Mouse (Mus musculus): ENCODE data around the gene Clip1. TPM values are rescaled to one million over a fixed set of nuclear protein-coding genes. Genes with fewer than 3 reads are reported as not detected.

The Clip1 gene
- polyA plus RNA-seq, 1 experiment from 2014 or later = 41.4 TPM

Other genes starting within 250 kb of the Clip1 start
- gene Lrrc43, start 195.3 kb downstream of the Clip1 start, polyA plus RNA-seq (2015; fragmentation: Nextera tagmentation; extraction: Ambion mirVana) = 0.06 TPM in 1 of 2 replicates, not detected in the other
- gene Il31, start 195.1 kb downstream of the Clip1 start, polyA plus RNA-seq (2015; fragmentation: Nextera tagmentation; extraction: Ambion mirVana) = not detected in 2 replicates
- gene B3gnt4, start 174.2 kb downstream of the Clip1 start, polyA plus RNA-seq (2015; fragmentation: Nextera tagmentation; extraction: Ambion mirVana) = 0.45 and 0.51 TPM in 2 replicates
- 100 and 103 TPM in 2 replicates for gene Diablo, start 160.4 kb downstream of the Clip1 start, polyA plus RNA-seq (2015; fragmentation: Nextera tagmentation; extraction: Ambion mirVana)
- 7.5 and 8.2 TPM in 2 replicates for gene Gm49027, start 159.1 kb downstream of the Clip1 start, polyA plus RNA-seq (2015; fragmentation: Nextera tagmentation; extraction: Ambion mirVana)
- 22.7 and 23.3 TPM in 2 replicates for gene Vps33a, start 111.6 kb downstream of the Clip1 start, polyA plus RNA-seq (2015; fragmentation: Nextera tagmentation; extraction: Ambion mirVana)
- gene Zcchc8, start 36.5 kb upstream of the Clip1 start, polyA plus RNA-seq (2015; fragmentation: Nextera tagmentation; extraction: Ambion mirVana) = 65.8 and 73.7 TPM in 2 replicates
- 111 and 117 TPM in 2 replicates for gene Rsrc2, start 64.8 kb upstream of the Clip1 start, polyA plus RNA-seq (2015; fragmentation: Nextera tagmentation; extraction: Ambion mirVana)
- 22.7 and 24.9 TPM in 2 replicates for gene Kntc1, start 65.1 kb upstream of the Clip1 start, polyA plus RNA-seq (2015; fragmentation: Nextera tagmentation; extraction: Ambion mirVana)
- gene Hcar2, start 180.9 kb upstream of the Clip1 start, polyA plus RNA-seq (2015; fragmentation: Nextera tagmentation; extraction: Ambion mirVana) = 1.9 and 4.4 TPM in 2 replicates
- 3.8 and 4.6 TPM in 2 replicates for gene Hcar1, start 195.4 kb upstream of the Clip1 start, polyA plus RNA-seq (2015; fragmentation: Nextera tagmentation; extraction: Ambion mirVana)
- 127 and 129 TPM in 2 replicates for gene Denr, start 222.6 kb upstream of the Clip1 start, polyA plus RNA-seq (2015; fragmentation: Nextera tagmentation; extraction: Ambion mirVana)
- gene Gm43518, start 242.8 kb upstream of the Clip1 start, polyA plus RNA-seq (2015; fragmentation: Nextera tagmentation; extraction: Ambion mirVana) = 2.4 and 3.4 TPM in 2 replicates
- gene Ccdc62, start 246.1 kb upstream of the Clip1 start, polyA plus RNA-seq (2015; fragmentation: Nextera tagmentation; extraction: Ambion mirVana) = 5.6 and 7.0 TPM in 2 replicates

Measured in stomach, embryonic 15.5 days (tissue).